Mouse (Mus musculus) embryonic facial prominence, embryonic 12.5 days (tissue): Measurements from ENCODE around the gene Lhpp. TPM values are rescaled to one million over a fixed set of nuclear protein-coding genes. Genes with fewer than 3 reads are reported as not detected.
"Not testable (repeated sequence)": the region's sequence is repeated elsewhere in the genome, so short reads cannot be mapped to it uniquely, and the experiment has no call there.

Experiments used
- ATAC-seq: fragments of 200-750 bp; cut with Nextera tagmentation; 2 replicates; pipeline ENCODE4 v1.8.0; 2017; ENCODE audit not compliant: insufficient number of reproducible peaks, insufficient read depth, low FRiP score, low TSS enrichment
- H3K27ac ChIP-seq: fragments of 300-500 bp; sonication (generic); 2 replicates; pipeline ENCODE4 v1.5.1; 2016; ENCODE audit warnings: mild to moderate bottlenecking
- H3K27me3 ChIP-seq: fragments of 300-500 bp; sonication (generic); 2 replicates; pipeline ENCODE4 v1.6.1; 2016; ENCODE audit warnings: mild to moderate bottlenecking, moderate library complexity
- H3K36me3 ChIP-seq: fragments of 300-500 bp; sonication (generic); 2 replicates; pipeline ENCODE4 v1.6.1; 2016; ENCODE audit warnings: mild to moderate bottlenecking
- H3K4me1 ChIP-seq: fragments of 300-500 bp; sonication (generic); 2 replicates; pipeline ENCODE4 v1.6.1; 2016
- H3K4me2 ChIP-seq: fragments of 300-500 bp; sonication (generic); replicated peaks from 2 replicates; pipeline ENCODE4 v1.6.1; 2016; ENCODE audit warnings: mild to moderate bottlenecking, moderate library complexity
- H3K4me3 ChIP-seq: fragments of 300-500 bp; sonication (generic); 2 replicates; pipeline ENCODE4 v1.5.1; 2016; ENCODE audit warnings: mild to moderate bottlenecking
- H3K9ac ChIP-seq: fragments of 300-500 bp; sonication (generic); 2 replicates; pipeline ENCODE4 v1.6.1; 2016; ENCODE audit warnings: mild to moderate bottlenecking, moderate library complexity
- H3K9me3 ChIP-seq: fragments of 300-500 bp; sonication (generic); 2 replicates; pipeline ENCODE4 v1.6.1; 2016; ENCODE audit warnings: mild to moderate bottlenecking, moderate library complexity
- WGBS: fragments of 180-500 bp; shearing (Covaris S2); methylation state at CpG from one replicate; pipeline ENCODE4 v1.1.7; 2016; 5-methylcytosine and 5-hydroxymethylcytosine counted together
- polyA plus RNA-seq: library from polyadenylated mRNA; unstranded; fragments of >200 nt; fragmentation: Nextera tagmentation; extraction: Ambion mirVana; gene quantifications from 2 replicates; pipeline ENCODE4 v1.2.1, GENCODE M21; 2016

Lhpp gene
- polyA plus RNA-seq, 1 experiment from 2014 or later = 17.8 TPM

DNA sequence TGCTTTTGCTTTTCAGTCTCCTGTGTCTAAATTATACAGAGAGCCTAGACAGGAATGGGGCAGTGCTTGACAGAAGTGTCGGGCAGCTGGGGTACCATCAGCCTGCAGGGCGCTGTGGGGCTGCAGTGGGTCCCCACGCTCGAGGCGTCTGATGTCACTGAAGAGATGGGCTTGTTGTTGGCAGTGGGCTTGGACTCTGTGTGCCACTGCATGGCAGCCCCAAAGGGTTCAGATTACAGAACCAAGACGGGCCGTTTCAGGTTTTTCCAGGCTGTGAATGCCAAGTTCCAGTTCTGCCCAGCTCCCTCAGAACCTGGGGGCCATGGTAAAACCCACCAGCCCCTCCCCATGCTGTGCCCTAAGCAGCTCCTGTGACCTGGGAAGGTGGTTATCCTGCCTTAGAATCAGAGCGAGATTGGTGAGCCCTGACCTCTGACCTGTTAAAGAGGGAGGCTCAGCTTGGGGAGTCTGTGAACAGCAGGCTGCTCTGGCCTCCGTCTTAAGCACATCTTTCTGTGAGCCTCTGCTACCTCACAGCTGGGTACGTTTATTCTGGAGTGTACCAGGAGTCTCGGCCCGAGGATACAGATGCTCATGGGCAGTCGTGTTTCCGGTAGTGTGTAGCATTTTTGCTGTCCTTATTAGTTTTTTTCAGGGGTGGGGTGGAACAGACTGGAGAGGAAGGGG lies 47.1 kb downstream of the Lhpp start:
- Histone ChIP-seq H3K27me3 (no peaks in the 10 kb centered on the region), H3K9ac (no peak overlapping the region), H3K4me3 (no peak overlapping the region), H3K9me3 (no peaks in the 10 kb centered on the region), H3K27ac (peak overlapping the region; percentile 75), H3K36me3 (no peaks in the 10 kb centered on the region), H3K4me1 (peaks cover 40% of the 10 kb centered on the region), H3K4me2 (peak overlapping the region; percentile 30; the same call in 1 of the 2 replicates)
- WGBS = 27% methylated on average over 14 of the region's 14 CpGs
- no peak for ATAC-seq

DNA sequence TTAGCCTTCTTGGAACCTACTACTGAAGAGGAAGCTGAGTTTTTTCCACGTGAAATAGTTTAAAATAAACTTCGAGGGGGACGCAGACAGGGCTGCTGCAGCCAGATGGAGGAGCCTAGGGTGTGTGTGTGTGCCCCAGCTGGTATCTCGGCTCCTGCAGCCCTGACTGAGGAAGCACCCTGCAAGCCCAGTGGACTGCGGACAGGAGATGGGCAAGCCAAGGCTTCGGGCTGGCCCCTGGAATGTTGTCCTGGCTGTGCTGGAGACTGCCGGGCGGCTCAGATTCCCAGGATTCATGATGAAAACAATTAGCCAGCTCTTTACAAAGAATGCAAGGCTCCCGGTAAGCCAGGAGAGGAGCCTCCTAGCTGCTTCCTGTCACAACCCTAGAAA lies 47.6 kb downstream of the Lhpp start:
- Histone ChIP-seq H3K4me1 (peaks cover 40% of the 10 kb centered on the region), H3K36me3 (no peaks in the 10 kb centered on the region)

DNA sequence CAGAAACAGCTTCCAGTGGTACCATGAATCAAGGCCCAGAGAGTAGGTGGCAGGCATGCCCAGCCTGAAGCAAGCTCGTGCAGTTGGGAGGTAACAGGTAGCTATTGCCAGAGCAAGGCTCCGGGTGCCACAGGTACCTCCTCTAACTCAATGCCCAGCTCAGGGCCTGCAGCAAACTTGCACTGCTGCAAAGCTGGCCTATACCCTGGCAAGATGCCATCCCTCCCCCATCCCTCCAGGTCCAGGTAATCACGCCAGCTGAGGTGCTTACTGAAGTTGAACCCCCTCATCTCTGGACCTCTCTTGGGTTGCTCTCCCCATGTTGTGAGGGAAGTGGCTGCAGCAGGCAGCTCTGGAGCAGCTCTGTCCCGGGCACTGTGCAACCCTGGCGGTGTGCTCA lies 48.2 kb downstream of the Lhpp start:
- no peak for ATAC-seq
- H3K9ac ChIP-seq = no peak overlapping the region
- H3K9me3 ChIP-seq = no peaks in the 10 kb centered on the region
- no peaks in the 10 kb centered on the region for H3K27me3 ChIP-seq
- WGBS = 75% methylated on average over 5 of the region's 5 CpGs
- 0 out of 2 replicates have a peak overlapping the region, but pooled peaks have one; percentile 30 for H3K4me2 ChIP-seq
- H3K4me1 ChIP-seq = peaks cover 40% of the 10 kb centered on the region
- H3K4me3 ChIP-seq = no peak overlapping the region
- H3K27ac ChIP-seq = peak overlapping the region; percentile 75
- no peaks in the 10 kb centered on the region for H3K36me3 ChIP-seq

More for the DNA sequence above, 47.6 kb downstream of the Lhpp start:
- Histone ChIP-seq H3K4me2 (peak overlapping the region; percentile 30), H3K9ac (no peak overlapping the region), H3K4me3 (no peak overlapping the region), H3K9me3 (no peaks in the 10 kb centered on the region), H3K27ac (peak overlapping the region; percentile 75), H3K27me3 (no peaks in the 10 kb centered on the region)
- ATAC-seq = no peak
- WGBS = 6% methylated on average over 9 of the region's 9 CpGs

GRCm38 (mm10) chr7:132659633-132660032 lies 49.2 kb downstream of the Lhpp start:
- H3K9ac ChIP-seq = no peak overlapping the region
- no peaks in the 10 kb centered on the region for H3K9me3 ChIP-seq
- no peaks in the 10 kb centered on the region for H3K36me3 ChIP-seq
- no peak overlapping the region for H3K27ac ChIP-seq
- whole genome bisulfite sequencing = 55% methylated on average over 7 of the region's 7 CpGs
- no peak overlapping the region for H3K4me3 ChIP-seq
- H3K4me1 ChIP-seq = peaks cover 40% of the 10 kb centered on the region
- no peak for ATAC-seq
- H3K27me3 ChIP-seq = no peaks in the 10 kb centered on the region
- H3K4me2 ChIP-seq = no peak overlapping the region

DNA sequence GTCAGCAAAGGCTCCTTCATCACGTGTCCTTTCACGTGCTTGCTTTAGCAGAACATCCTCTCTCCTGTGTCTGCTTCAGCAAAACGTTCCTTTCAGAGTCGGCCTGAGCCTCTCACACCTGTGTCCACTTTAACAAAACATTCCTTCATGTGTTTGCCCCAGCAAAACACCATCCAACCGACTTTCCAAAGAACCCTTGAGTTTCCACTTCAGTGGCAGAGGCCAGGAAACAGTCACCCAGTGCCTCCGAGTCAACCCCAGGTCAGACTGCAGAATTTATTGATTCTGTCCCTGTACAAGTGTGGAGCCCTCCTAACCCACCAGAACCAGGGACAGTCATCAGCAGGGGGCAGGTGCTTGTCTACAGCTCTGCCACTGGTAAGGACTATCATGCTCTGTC lies 52.4 kb downstream of the Lhpp start:
- peaks cover 30% of the 10 kb centered on the region for H3K4me1 ChIP-seq
- not testable (repeated sequence) for H3K9ac ChIP-seq, H3K9me3 ChIP-seq, H3K36me3 ChIP-seq, ATAC-seq, H3K4me3 ChIP-seq, H3K27me3 ChIP-seq, H3K27ac ChIP-seq, H3K4me2 ChIP-seq
- WGBS = 57% methylated on average over 6 of the region's 6 CpGs

- Histone ChIP-seq H3K4me2 (no peak overlapping the region), H3K27me3 (no peaks in the 10 kb centered on the region), H3K4me1 (peaks cover 12% of the 10 kb centered on the region; the same call in 1 of the 2 replicates), H3K4me3 (no peak overlapping the region), H3K27ac (no peak overlapping the region), H3K36me3 (no peaks in the 10 kb centered on the region), H3K9me3 (no peaks in the 10 kb centered on the region), H3K9ac (no peak overlapping the region)
- WGBS = 61% methylated on average over 6 of the region's 6 CpGs
- ATAC-seq = no peak
Observed at GRCm38 (mm10) chr7:132664815-132665214, 54.4 kb downstream of the Lhpp start.

GRCm38 (mm10) chr7:132665664-132666382 lies 55.4 kb downstream of the Lhpp start:
- Histone ChIP-seq H3K4me2 (no peak overlapping the region), H3K4me3 (no peak overlapping the region), H3K9me3 (no peaks in the 10 kb centered on the region), H3K9ac (no peak overlapping the region), H3K27me3 (no peaks in the 10 kb centered on the region), H3K4me1 (0 out of 2 replicates have a peak, but pooled peaks cover 6% of the 10 kb centered on the region), H3K36me3 (no peaks in the 10 kb centered on the region), H3K27ac (no peak overlapping the region)
- WGBS = 42% methylated on average over 7 of the region's 8 CpGs
- ATAC-seq = no peak

GRCm38 (mm10) chr7:132666516-132666915 lies 56.1 kb downstream of the Lhpp start:
- no peak for ATAC-seq
- Histone ChIP-seq H3K4me3 (no peak overlapping the region), H3K36me3 (no peaks in the 10 kb centered on the region), H3K4me1 (0 out of 2 replicates have a peak, but pooled peaks cover 4% of the 10 kb centered on the region), H3K9ac (no peak overlapping the region), H3K27me3 (no peaks in the 10 kb centered on the region), H3K9me3 (no peaks in the 10 kb centered on the region), H3K27ac (no peak overlapping the region), H3K4me2 (no peak overlapping the region)
- WGBS = 66% methylated on average over 4 of the region's 4 CpGs

GRCm38 (mm10) chr7:132668604-132669003 lies 58.2 kb downstream of the Lhpp start:
- 77% methylated on average over 2 of the region's 2 CpGs for WGBS

DNA sequence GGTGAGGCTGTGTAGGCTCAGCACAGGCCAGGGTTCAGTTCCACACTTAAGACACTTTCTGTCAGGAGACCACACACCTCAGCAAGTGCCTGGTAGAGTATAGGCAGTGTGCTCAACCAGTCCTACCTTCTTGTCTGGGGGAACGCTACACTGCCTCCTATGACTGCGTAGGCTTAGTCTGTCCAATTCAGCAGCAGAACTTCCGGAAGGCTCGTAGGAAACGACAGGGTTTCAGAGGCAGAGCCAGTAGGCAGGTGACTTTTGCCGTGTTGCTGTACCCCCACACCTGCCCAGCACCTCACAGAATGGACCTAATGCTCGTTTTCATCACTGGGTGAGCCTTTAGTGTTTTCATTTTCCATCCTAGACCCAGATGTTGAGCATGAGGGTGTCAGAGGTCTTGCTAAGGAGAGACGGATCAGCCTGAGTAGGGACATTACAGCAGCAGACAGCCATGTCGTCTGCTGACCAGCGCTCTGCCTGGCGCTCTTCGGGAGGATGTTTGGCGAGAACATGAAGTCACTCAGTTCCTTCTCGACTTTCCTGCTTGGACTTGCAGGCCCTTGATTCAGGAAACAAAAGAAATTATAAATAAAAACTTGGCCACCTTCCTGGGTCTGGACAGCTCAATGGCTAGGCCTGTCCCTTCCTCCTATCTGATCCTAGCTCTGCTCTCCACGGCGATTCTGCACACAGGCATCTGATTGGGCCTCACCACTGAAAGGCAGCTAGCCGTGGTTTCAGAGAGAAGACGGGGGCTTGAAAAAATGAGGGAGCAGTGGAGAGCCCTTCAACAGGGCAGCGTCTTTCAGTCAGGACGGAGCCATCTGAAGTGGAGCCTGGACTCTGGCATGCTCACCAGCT lies 59.8 kb downstream of the Lhpp start:
- H3K27ac ChIP-seq = no peak overlapping the region
- 0 out of 2 replicates have a peak, but pooled peaks cover 4% of the 10 kb centered on the region for H3K4me1 ChIP-seq
- no peak overlapping the region for H3K4me2 ChIP-seq
- WGBS = 86% methylated on average over 20 of the region's 20 CpGs
- no peak overlapping the region for H3K4me3 ChIP-seq
- no peaks in the 10 kb centered on the region for H3K9me3 ChIP-seq
- H3K36me3 ChIP-seq = no peaks in the 10 kb centered on the region
- no peak overlapping the region for H3K9ac ChIP-seq
- H3K27me3 ChIP-seq = no peaks in the 10 kb centered on the region
- no peak for ATAC-seq

More at GRCm38 (mm10) chr7:132668604-132669003, 58.2 kb downstream of the Lhpp start:
- Histone ChIP-seq H3K4me3 (no peak overlapping the region), H3K4me1 (0 out of 2 replicates have a peak, but pooled peaks cover 4% of the 10 kb centered on the region), H3K9me3 (no peaks in the 10 kb centered on the region), H3K27ac (no peak overlapping the region), H3K27me3 (no peaks in the 10 kb centered on the region), H3K9ac (no peak overlapping the region), H3K4me2 (no peak overlapping the region), H3K36me3 (no peaks in the 10 kb centered on the region)
- ATAC-seq = no peak

- H3K4me3 ChIP-seq = no peak overlapping the region
- H3K4me2 ChIP-seq = no peak overlapping the region
- no peak for ATAC-seq
- H3K4me1 ChIP-seq = no peaks in the 10 kb centered on the region
- 97% methylated on average over 3 of the region's 3 CpGs for whole genome bisulfite sequencing
- no peaks in the 10 kb centered on the region for H3K27me3 ChIP-seq
- no peaks in the 10 kb centered on the region for H3K9me3 ChIP-seq
- H3K9ac ChIP-seq = no peak overlapping the region
- no peaks in the 10 kb centered on the region for H3K36me3 ChIP-seq
- H3K27ac ChIP-seq = no peak overlapping the region
Observed at GRCm38 (mm10) chr7:132670863-132671165, 60.4 kb downstream of the Lhpp start.
